Comparison of ENCODE assay signal across 14 mouse cellular contexts in the genomic region with DNA sequence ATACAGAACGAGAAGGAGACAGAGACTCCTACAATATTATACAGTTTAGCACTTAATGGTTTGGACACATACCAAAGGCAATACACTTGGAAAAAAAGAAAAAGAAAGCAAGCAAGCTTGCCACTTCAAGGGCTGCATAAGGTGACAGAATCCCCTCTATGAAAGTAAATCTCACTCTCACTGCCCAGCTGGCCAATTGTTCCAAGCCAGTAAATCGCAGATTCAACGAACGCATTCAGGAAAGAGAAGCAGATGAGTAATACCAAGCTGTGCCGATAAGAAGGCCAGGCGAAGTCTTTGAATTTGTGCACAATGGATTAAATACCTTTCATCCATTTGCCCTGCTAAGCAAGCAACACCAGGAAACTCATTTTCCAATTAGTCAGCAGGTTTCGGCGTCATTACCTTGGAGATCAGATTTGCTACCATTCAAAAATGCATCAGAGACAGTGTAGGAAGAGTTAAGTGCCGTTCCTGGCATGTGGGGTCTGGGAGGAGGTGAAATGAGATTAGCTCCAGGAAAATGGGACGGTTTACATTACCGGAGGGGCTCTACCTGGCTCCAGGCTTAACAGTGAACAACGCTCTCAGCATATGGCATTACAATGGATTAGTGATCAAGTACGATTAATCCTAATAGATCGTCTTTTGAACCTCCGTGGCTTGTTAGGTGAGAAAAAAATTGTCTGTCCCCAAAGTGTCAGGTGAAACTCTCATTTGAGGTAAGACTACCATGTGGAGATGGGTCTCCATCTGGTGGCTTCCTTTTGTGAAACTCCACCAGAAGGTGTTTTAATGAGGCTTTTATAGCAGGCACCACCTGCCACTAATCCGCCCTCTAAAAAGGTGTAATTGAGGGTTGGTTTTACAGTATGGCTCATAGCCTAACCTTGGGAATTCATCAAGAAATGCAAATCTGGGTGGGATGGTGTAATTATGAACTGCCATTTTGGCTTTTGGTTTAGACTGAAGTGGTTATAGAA.
DNase-seq lines count a peak whose midpoint lies in the region; ATAC-seq and TF ChIP-seq lines count a peak whose summit lies in the region.
"Had no signal": no experiment of that assay in that cellular context is flagged by ENCODE, and none has a peak within 500 bp of the region (broad histone marks: within the 10 kb centered on the region; RNA-seq: fewer than 3 reads in every experiment).

No protein-coding gene starts in this region.

- peak; percentile 14 for DNase-seq in midbrain, embryonic 14.5 days
- DNase-seq in cerebellum, adult 2 months, result peak; percentile 20 to 76
- peak; percentile 33 to 59 for DNase-seq in cerebellum, postnatal 25 days
- DNase-seq in forebrain, postnatal 0 days, result peak; percentile 19
- DNase-seq in embryo, embryonic 9.5 days (ENCODE audit: extremely low spot score), result no peak
- no peak for DNase-seq in urinary bladder, postnatal 14 days (ENCODE audit: low spot score)
- DNase-seq: adrenal gland, adult 8-10 months; embryo, embryonic 11 days; heart, adult 18-20 months; right cerebral cortex, postnatal 25 days; thymus, postnatal 36 days had no signal

- ATAC-seq in midbrain, embryonic 14.5 days (ENCODE audit: low FRiP score, low TSS enrichment), result no peak
- ATAC-seq in midbrain, embryonic 13.5 days, result no peak; the same call in 1 of the 2 replicates
- no peak for ATAC-seq in forebrain, postnatal 0 days
- ATAC-seq: CD4-positive, CD25-positive, alpha-beta regulatory T cell, adult 4 months; intestine, embryonic 15.5 days had no signal

- H3K36me3 ChIP-seq in midbrain, embryonic 14.5 days (ENCODE audit: control insufficient read depth, insufficient read depth, low read length), result no peaks in the 10 kb centered on the region
- no peaks in the 10 kb centered on the region for H3K36me3 ChIP-seq in midbrain, embryonic 13.5 days
- H3K36me3 ChIP-seq in forebrain, postnatal 0 days (ENCODE audit: insufficient read depth), result no peaks in the 10 kb centered on the region
- H3K36me3 ChIP-seq: intestine, embryonic 15.5 days had no signal

- no peak overlapping the region for H3K4me2 ChIP-seq in midbrain, embryonic 14.5 days (ENCODE audit: low read length)
- H3K4me2 ChIP-seq in midbrain, embryonic 13.5 days (replicated peaks), result no peak overlapping the region
- no peak overlapping the region for H3K4me2 ChIP-seq in forebrain, postnatal 0 days (ENCODE audit: low read depth)
- H3K4me2 ChIP-seq: intestine, embryonic 15.5 days had no signal

- no peaks in the 10 kb centered on the region for H3K4me1 ChIP-seq in midbrain, embryonic 14.5 days (ENCODE audit: control insufficient read depth, insufficient read depth, low read length)
- peaks cover 15% of the 10 kb centered on the region for H3K4me1 ChIP-seq in midbrain, embryonic 13.5 days (replicated peaks)
- no peaks in the 10 kb centered on the region; the same call in 1 of the 2 replicates for H3K4me1 ChIP-seq in cerebellum, adult 2 months (ENCODE audit: control insufficient read depth, insufficient read depth, low read length)
- H3K4me1 ChIP-seq in forebrain, postnatal 0 days (ENCODE audit: insufficient read depth), result no peaks in the 10 kb centered on the region

- no peaks in the 10 kb centered on the region for H3K9me3 ChIP-seq in midbrain, embryonic 14.5 days (ENCODE audit: control insufficient read depth, low read length)
- H3K9me3 ChIP-seq in midbrain, embryonic 13.5 days, result no peaks in the 10 kb centered on the region
- no peaks in the 10 kb centered on the region for H3K9me3 ChIP-seq in forebrain, postnatal 0 days (ENCODE audit: low read length)
- H3K9me3 ChIP-seq: intestine, embryonic 15.5 days had no signal

- WGBS in midbrain, embryonic 14.5 days, result 68% methylated on average over 16 of the region's 16 CpGs
- WGBS in midbrain, embryonic 13.5 days, result 63% methylated on average over 16 of the region's 16 CpGs
- 58% methylated on average over 16 of the region's 16 CpGs for WGBS in cerebellum, adult 2 months
- WGBS in forebrain, postnatal 0 days, result 37% methylated on average over 16 of the region's 16 CpGs

- H3K27ac ChIP-seq in midbrain, embryonic 14.5 days (replicated peaks; ENCODE audit: low read depth, low read length), result no peak overlapping the region
- H3K27ac ChIP-seq in midbrain, embryonic 13.5 days, result no peak overlapping the region
- no peak overlapping the region for H3K27ac ChIP-seq in cerebellum, adult 2 months (ENCODE audit: insufficient read depth, low read length)
- no peak overlapping the region for H3K27ac ChIP-seq in forebrain, postnatal 0 days (ENCODE audit: low read depth, low read length)
- H3K27ac ChIP-seq: intestine, embryonic 15.5 days had no signal

- TF ChIP-seq CTCF in cerebellum, adult 2 months (IDR thresholded peaks at IDR 0.05; ENCODE audit: borderline replicate concordance, insufficient read depth, low read depth, low read length), result no peak
- TF ChIP-seq CTCF in forebrain, postnatal 0 days (IDR thresholded peaks at IDR 0.05; ENCODE audit: low read depth), result no peak

- TF ChIP-seq POLR2A in cerebellum, adult 2 months (IDR thresholded peaks at IDR 0.05; ENCODE audit: borderline replicate concordance, insufficient read depth, low read length), result no peak

- no peaks in the 10 kb centered on the region for H3K27me3 ChIP-seq in midbrain, embryonic 14.5 days (ENCODE audit: control insufficient read depth, insufficient read depth, low read length)
- H3K27me3 ChIP-seq in midbrain, embryonic 13.5 days, result no peaks in the 10 kb centered on the region
- no peaks in the 10 kb centered on the region for H3K27me3 ChIP-seq in cerebellum, adult 2 months (ENCODE audit: control insufficient read depth, insufficient read depth, low read length)
- no peaks in the 10 kb centered on the region for H3K27me3 ChIP-seq in forebrain, postnatal 0 days (ENCODE audit: insufficient read depth, low read length)
- H3K27me3 ChIP-seq: intestine, embryonic 15.5 days had no signal

- H3K4me3 ChIP-seq in midbrain, embryonic 14.5 days (replicated peaks; ENCODE audit: low read depth, low read length), result no peak overlapping the region
- H3K4me3 ChIP-seq in midbrain, embryonic 13.5 days (replicated peaks), result no peak overlapping the region
- H3K4me3 ChIP-seq in cerebellum, adult 2 months (replicated peaks; ENCODE audit: insufficient read depth, low read depth, low read length), result no peak overlapping the region
- H3K4me3 ChIP-seq in forebrain, postnatal 0 days (ENCODE audit: low read depth, low read length), result no peak overlapping the region
- H3K4me3 ChIP-seq: intestine, embryonic 15.5 days had no signal

- H3K9ac ChIP-seq in midbrain, embryonic 14.5 days (replicated peaks; ENCODE audit: low read length), result no peak overlapping the region
- H3K9ac ChIP-seq in midbrain, embryonic 13.5 days (replicated peaks), result no peak overlapping the region
- H3K9ac ChIP-seq in forebrain, postnatal 0 days, result no peak overlapping the region
- H3K9ac ChIP-seq: intestine, embryonic 15.5 days had no signal

Comparison
In these comparisons a context has a peak if more than half of its experiments do, and no peak if none do; other contexts are left out.
1. DNase-seq: peak in midbrain, embryonic 14.5 days (single experiment), cerebellum, adult 2 months (2 of 2), cerebellum, postnatal 25 days (2 of 2) and forebrain, postnatal 0 days (single experiment); none in embryo, embryonic 9.5 days (single experiment) and urinary bladder, postnatal 14 days (single experiment).